Comparison of ENCODE assay signal across 24 mouse cellular contexts in the genomic region with DNA sequence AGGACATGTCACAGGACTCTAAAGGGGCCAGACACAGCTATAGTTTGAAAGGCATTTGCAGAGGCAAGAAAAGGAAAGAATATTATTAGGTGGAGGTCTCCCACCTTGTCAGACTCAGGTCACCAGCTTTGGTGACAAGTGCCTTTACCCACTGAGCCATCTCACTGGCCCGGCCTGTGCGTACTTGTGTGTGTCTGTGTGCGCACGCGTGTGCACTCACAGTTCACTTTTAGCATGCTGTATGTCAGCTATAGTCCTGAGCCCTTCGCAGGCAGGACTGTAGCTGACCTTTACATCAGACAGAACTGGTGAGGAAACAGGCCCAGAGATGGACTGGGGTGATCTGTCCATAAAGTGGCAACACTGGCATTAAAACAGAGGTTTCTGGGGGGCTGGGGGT. TPM values are rescaled to one million over a fixed set of nuclear protein-coding genes. Genes with fewer than 3 reads are reported as not detected.
DNase-seq lines count a peak whose midpoint lies in the region; ATAC-seq and TF ChIP-seq lines count a peak whose summit lies in the region.
"Had no signal": no experiment of that assay in that cellular context is flagged by ENCODE, and none has a peak within 500 bp of the region (broad histone marks: within the 10 kb centered on the region; RNA-seq: fewer than 3 reads in every experiment).

No protein-coding gene starts in this region.

- no peaks in the 10 kb centered on the region for H3K36me3 ChIP-seq in forebrain, embryonic 10.5 days (replicated peaks)
- H3K36me3 ChIP-seq in forebrain, embryonic 15.5 days: no peaks in the 10 kb centered on the region
- no peaks in the 10 kb centered on the region for H3K36me3 ChIP-seq in lung, embryonic 14.5 days (ENCODE audit: insufficient read depth)
- H3K36me3 ChIP-seq in CH12.LX (replicated peaks in 1 of 2; ENCODE audit: control insufficient read depth in 1 of 2, insufficient read depth in 1 of 2, low read length in 1 of 2): peaks cover 0 to 4% of the 10 kb centered on the region in 2 experiments
- H3K36me3 ChIP-seq in limb, embryonic 12.5 days: no peaks in the 10 kb centered on the region
- H3K36me3 ChIP-seq: heart, embryonic 13.5 days; liver, embryonic 15.5 days had no signal

- in situ Hi-C loops in CH12.LX (cut with MboI; ENCODE audit: low pct_ligation_motif_present, low pct_unique_long_range_greater_than_20kb, low sequenced_read_pairs): no loop called here

- H3K4me2 ChIP-seq in forebrain, embryonic 15.5 days (replicated peaks): no peak overlapping the region
- no peak overlapping the region for H3K4me2 ChIP-seq in lung, embryonic 14.5 days
- H3K4me2 ChIP-seq in CH12.LX (ENCODE audit: insufficient read depth, low read depth, poor library complexity, severe bottlenecking): peak overlapping the region; percentile 82
- no peak overlapping the region for H3K4me2 ChIP-seq in limb, embryonic 12.5 days
- H3K4me2 ChIP-seq: heart, embryonic 13.5 days; liver, embryonic 15.5 days had no signal

- H3K9ac ChIP-seq in forebrain, embryonic 15.5 days (replicated peaks): no peak overlapping the region
- H3K9ac ChIP-seq in lung, embryonic 14.5 days: no peak overlapping the region
- H3K9ac ChIP-seq in CH12.LX (ENCODE audit: insufficient read depth, low read depth): peak overlapping the region; percentile 81
- no peak overlapping the region for H3K9ac ChIP-seq in limb, embryonic 12.5 days (replicated peaks)
- H3K9ac ChIP-seq: forebrain, postnatal 0 days; heart, embryonic 13.5 days; liver, embryonic 15.5 days had no signal

- dilution Hi-C loops in CH12.LX (cut with MboI; ENCODE audit: extremely low pct_ligation_motif_present, extremely low pct_unique_long_range_greater_than_20kb, low sequenced_read_pairs): no loop called here

- TF ChIP-seq EP300 in CH12.LX (IDR thresholded peaks at IDR 0.05; ENCODE audit: low read length): no peak

- H3K4me1 ChIP-seq in forebrain, embryonic 10.5 days: peaks cover 31% of the 10 kb centered on the region
- peaks cover 15% of the 10 kb centered on the region for H3K4me1 ChIP-seq in forebrain, embryonic 15.5 days
- H3K4me1 ChIP-seq in lung, embryonic 14.5 days (ENCODE audit: insufficient read depth): peaks cover 5% of the 10 kb centered on the region; the same call in 1 of the 2 replicates
- no peaks in the 10 kb centered on the region; the same call in 1 of the 2 replicates for H3K4me1 ChIP-seq in lung, adult 2 months (ENCODE audit: control insufficient read depth, insufficient read depth, low read length)
- H3K4me1 ChIP-seq in CH12.LX (ENCODE audit: control insufficient read depth in 1 of 2, insufficient read depth in 2 of 2): peaks cover 3 to 37% of the 10 kb centered on the region in 2 experiments
- H3K4me1 ChIP-seq in limb, embryonic 12.5 days (replicated peaks): peaks cover 43% of the 10 kb centered on the region

- no peaks in the 10 kb centered on the region for H3K9me3 ChIP-seq in forebrain, embryonic 10.5 days
- no peaks in the 10 kb centered on the region for H3K9me3 ChIP-seq in forebrain, embryonic 15.5 days
- no peaks in the 10 kb centered on the region for H3K9me3 ChIP-seq in lung, embryonic 14.5 days (ENCODE audit: low read depth, low read length)
- no peaks in the 10 kb centered on the region for H3K9me3 ChIP-seq in CH12.LX (replicated peaks; ENCODE audit: low read length)
- no peaks in the 10 kb centered on the region for H3K9me3 ChIP-seq in limb, embryonic 12.5 days
- H3K9me3 ChIP-seq: heart, embryonic 13.5 days; liver, embryonic 15.5 days had no signal

- TF ChIP-seq POLR2A in lung, adult 2 months (IDR thresholded peaks at IDR 0.05; ENCODE audit: borderline replicate concordance, extremely low read depth, low read depth, low read length): no peak
- TF ChIP-seq POLR2A in CH12.LX (IDR thresholded peaks at IDR 0.05; ENCODE audit: low read depth, low read length): no peak

- H3K4me3 ChIP-seq in forebrain, embryonic 10.5 days: no peak overlapping the region
- no peak overlapping the region for H3K4me3 ChIP-seq in forebrain, embryonic 15.5 days
- H3K4me3 ChIP-seq in lung, embryonic 14.5 days (ENCODE audit: low read depth, low read length): no peak overlapping the region
- no peak overlapping the region for H3K4me3 ChIP-seq in lung, adult 2 months (replicated peaks; ENCODE audit: extremely low read depth, low read depth, low read length)
- peak overlapping the region; percentile 45 to 85 (median 79) for H3K4me3 ChIP-seq in CH12.LX (replicated peaks in 1 of 3; ENCODE audit: low read depth in 2 of 3, low read length in 2 of 3, poor library complexity in 1 of 3)
- no peak overlapping the region for H3K4me3 ChIP-seq in limb, embryonic 12.5 days (replicated peaks)
- H3K4me3 ChIP-seq: heart, embryonic 13.5 days; liver, embryonic 15.5 days had no signal

- H3K27me3 ChIP-seq in forebrain, embryonic 10.5 days (ENCODE audit: poor library complexity, severe bottlenecking): peaks cover 64% of the 10 kb centered on the region
- H3K27me3 ChIP-seq in forebrain, embryonic 15.5 days: peaks cover 7% of the 10 kb centered on the region; the same call in 1 of the 2 replicates
- H3K27me3 ChIP-seq in lung, embryonic 14.5 days (ENCODE audit: insufficient read depth, low read length): peaks cover 8% of the 10 kb centered on the region; the same call in 1 of the 2 replicates
- H3K27me3 ChIP-seq in CH12.LX (replicated peaks): no peaks in the 10 kb centered on the region
- peaks cover 6% of the 10 kb centered on the region; the same call in 1 of the 2 replicates for H3K27me3 ChIP-seq in limb, embryonic 12.5 days

- H3K27ac ChIP-seq in forebrain, embryonic 10.5 days: peak overlapping the region; percentile 12; the same call in 1 of the 2 replicates
- no peak overlapping the region for H3K27ac ChIP-seq in forebrain, embryonic 15.5 days (replicated peaks)
- H3K27ac ChIP-seq in lung, embryonic 14.5 days (ENCODE audit: low read depth): no peak overlapping the region
- peak overlapping the region; percentile 95 for H3K27ac ChIP-seq in CH12.LX (ENCODE audit: insufficient read depth, low read depth)
- H3K27ac ChIP-seq in limb, embryonic 12.5 days: peak overlapping the region; percentile 79
- H3K27ac ChIP-seq: heart, embryonic 13.5 days; liver, embryonic 15.5 days had no signal

- no peak for TF ChIP-seq RAD21 in CH12.LX (IDR thresholded peaks at IDR 0.05; ENCODE audit: low read depth, low read length)

- no peak for ATAC-seq in forebrain, embryonic 15.5 days (replicated peaks)
- peak; percentile 25; the same call in 1 of the 2 replicates for ATAC-seq in lung, embryonic 14.5 days (ENCODE audit: insufficient read depth)
- no peak for ATAC-seq in limb, embryonic 12.5 days (ENCODE audit: insufficient number of reproducible peaks, insufficient read depth, low FRiP score, low TSS enrichment, low read depth)
- ATAC-seq: forebrain, postnatal 0 days; hindbrain, embryonic 16.5 days; intestine, embryonic 16.5 days had no signal

- 97% methylated on average over 6 of the region's 6 CpGs for WGBS in forebrain, embryonic 10.5 days
- WGBS in forebrain, embryonic 15.5 days: 96% methylated on average over 6 of the region's 6 CpGs
- 96% methylated on average over 6 of the region's 6 CpGs for WGBS in lung, embryonic 14.5 days
- 96% methylated on average over 6 of the region's 6 CpGs for WGBS in lung, adult 2 months
- WGBS in limb, embryonic 12.5 days: 93% methylated on average over 6 of the region's 6 CpGs

- no peak for TF ChIP-seq CTCF in lung, embryonic 14.5 days (IDR thresholded peaks at IDR 0.05; ENCODE audit: low read depth)
- TF ChIP-seq CTCF in lung, adult 2 months (IDR thresholded peaks at IDR 0.05; ENCODE audit: insufficient read depth, low read length): no peak
- no peak for TF ChIP-seq CTCF in CH12.LX (conservative IDR thresholded peaks at IDR 0.05 in 1 of 2, IDR thresholded peaks at IDR 0.05 in 1 of 2; ENCODE audit: low read depth in 2 of 2, low read length in 2 of 2)

- DNase-seq in forebrain, embryonic 10.5 days (ENCODE audit: extremely low spot score, low spot score): no peak
- DNase-seq in lung, embryonic 14.5 days: no peak
- no peak for DNase-seq in lung, adult 2 months
- DNase-seq in CH12.LX (ENCODE audit: extremely low read depth): no peak
- DNase-seq in left cerebral cortex, adult 8-10 months (ENCODE audit: low spot score in 2 of 2): no peak
- no peak for DNase-seq in urinary bladder, postnatal 10 days (ENCODE audit: low spot score)
- DNase-seq: cerebellum, adult 2 months; forebrain, postnatal 0 days; heart, adult 11 months; lung, postnatal 14 days; midbrain, embryonic 14.5 days; right cerebral cortex, postnatal 25 days had no signal

- H3K79me2 ChIP-seq in CH12.LX (replicated peaks; ENCODE audit: control insufficient read depth, extremely low read depth, insufficient read depth, poor library complexity, severe bottlenecking): peaks cover 58% of the 10 kb centered on the region

TF ChIP-seq in CH12.LX, 34 proteins besides CTCF, POLR2A, EP300 and RAD21:
- TF ChIP-seq ETS1 (conservative IDR thresholded peaks at IDR 0.05; ENCODE audit: low read depth, low read length) (no peak), POLR2AphosphoS2 (IDR thresholded peaks at IDR 0.05; ENCODE audit: low read depth, low read length) (no peak), NRF1 (IDR thresholded peaks at IDR 0.05; ENCODE audit: low read depth, low read length) (peak; percentile 76)

RNA-seq across cellular contexts. Expression of gene Fam169b, which starts 4.7 kb away (rescaled TPM):
- polyA plus RNA-seq in forebrain, embryonic 10.5 days (2016; fragmentation: Nextera tagmentation; extraction: Ambion mirVana): 0.12 and 0.38 TPM in 2 replicates
- polyA plus RNA-seq in forebrain, embryonic 15.5 days (2015; fragmentation: Nextera tagmentation; extraction: Ambion mirVana): 0.10 TPM in 1 of 2 replicates, not detected in the other
- 0.54 and 1.5 TPM in 2 replicates for polyA plus RNA-seq in lung, embryonic 14.5 days (2014; fragmentation: Nextera tagmentation; extraction: Ambion mirVana)
- polyA plus RNA-seq in lung, adult 2 months (2012; rRNA removed): 2.0 and 3.7 TPM in 2 replicates
- total RNA-seq in CH12.LX (2012; rRNA removed) (13.6 and 17.0 TPM in 2 replicates), CH12.LX (2014; rRNA removed) (15.2 and 15.9 TPM in 2 replicates)
- polyA plus RNA-seq in CH12.LX (2012; ENCODE audit: insufficient read length, low read depth): 16.2 and 17.3 TPM in 2 replicates
- polyA plus RNA-seq in limb, embryonic 12.5 days (2016; fragmentation: Nextera tagmentation; extraction: Ambion mirVana): 1.6 and 1.8 TPM in 2 replicates
- total RNA-seq in left cerebral cortex, adult 8-10 months (2022): under 1 TPM; 0.39 to 0.76 (median 0.67) TPM
- polyA plus RNA-seq: hindbrain, embryonic 16.5 days had no signal

RNA-seq across cellular contexts. Expression of gene Pgpep1l, which starts 14.4 kb away (rescaled TPM):
- 0.16 TPM in 1 of 2 replicates, not detected in the other for polyA plus RNA-seq in forebrain, embryonic 10.5 days (2016; fragmentation: Nextera tagmentation; extraction: Ambion mirVana)
- polyA plus RNA-seq in forebrain, embryonic 15.5 days (2015; fragmentation: Nextera tagmentation; extraction: Ambion mirVana): not detected in 2 replicates
- polyA plus RNA-seq in lung, embryonic 14.5 days (2014; fragmentation: Nextera tagmentation; extraction: Ambion mirVana): not detected in 2 replicates
- polyA plus RNA-seq in lung, adult 2 months (2012; rRNA removed): 0.37 and 1.5 TPM in 2 replicates
- total RNA-seq in CH12.LX (2012; rRNA removed) (not detected in 2 replicates), CH12.LX (2014; rRNA removed) (not detected in 2 replicates)
- not detected in 2 replicates for polyA plus RNA-seq in CH12.LX (2012; ENCODE audit: insufficient read length, low read depth)
- not detected in 2 replicates for polyA plus RNA-seq in limb, embryonic 12.5 days (2016; fragmentation: Nextera tagmentation; extraction: Ambion mirVana)
- total RNA-seq in left cerebral cortex, adult 8-10 months (2022): 1 to 10 TPM; 1.4 to 2.7 (median 2.1) TPM
- total RNA-seq: hematopoietic stem cell, adult 5-6 weeks; megakaryocyte, adult 5-6 weeks; neutrophil, adult 5-6 weeks had no signal
- polyA plus RNA-seq: forebrain, postnatal 0 days; heart, embryonic 13.5 days; hindbrain, embryonic 16.5 days; intestine, embryonic 16.5 days; kidney, embryonic 16.5 days; large intestine, adult 2 months; liver, embryonic 15.5 days; midbrain, embryonic 14.5 days; stomach, embryonic 16.5 days had no signal

Comparison
In these comparisons a context has a peak if more than half of its experiments do, and no peak if none do; other contexts are left out.
1. H3K27ac ChIP-seq: peak in forebrain, embryonic 10.5 days (single experiment), CH12.LX (single experiment) and limb, embryonic 12.5 days (single experiment); none in forebrain, embryonic 15.5 days (single experiment) and lung, embryonic 14.5 days (single experiment).
2. H3K4me3 ChIP-seq: peak in CH12.LX (3 of 3); none in forebrain, embryonic 10.5 days (single experiment), forebrain, embryonic 15.5 days (single experiment), lung, embryonic 14.5 days (single experiment), lung, adult 2 months (single experiment) and limb, embryonic 12.5 days (single experiment).